Mouse (Mus musculus) heart, postnatal 0 days (tissue): Measurements from ENCODE around the gene Tmem164.

Experiments used
- CTCF ChIP-seq: IDR thresholded peaks from 2 replicates; pipeline ENCODE4 v1.5.1; 2016; ENCODE audit warnings: antibody characterized with exemption, control low read depth, low read depth
- EP300 ChIP-seq: IDR thresholded peaks from 2 replicates; pipeline ENCODE4 v1.6.1; 2016; ENCODE audit warnings: antibody characterized with exemption, low read depth

- TF ChIP-seq CTCF (no peak), EP300 (no peak)
Measured at GRCm38 (mm10) chrX:142806126-142806525, 124.9 kb downstream of the Tmem164 start.
